26 mouse cellular contexts compared by ENCODE assay signal in the genomic region with DNA sequence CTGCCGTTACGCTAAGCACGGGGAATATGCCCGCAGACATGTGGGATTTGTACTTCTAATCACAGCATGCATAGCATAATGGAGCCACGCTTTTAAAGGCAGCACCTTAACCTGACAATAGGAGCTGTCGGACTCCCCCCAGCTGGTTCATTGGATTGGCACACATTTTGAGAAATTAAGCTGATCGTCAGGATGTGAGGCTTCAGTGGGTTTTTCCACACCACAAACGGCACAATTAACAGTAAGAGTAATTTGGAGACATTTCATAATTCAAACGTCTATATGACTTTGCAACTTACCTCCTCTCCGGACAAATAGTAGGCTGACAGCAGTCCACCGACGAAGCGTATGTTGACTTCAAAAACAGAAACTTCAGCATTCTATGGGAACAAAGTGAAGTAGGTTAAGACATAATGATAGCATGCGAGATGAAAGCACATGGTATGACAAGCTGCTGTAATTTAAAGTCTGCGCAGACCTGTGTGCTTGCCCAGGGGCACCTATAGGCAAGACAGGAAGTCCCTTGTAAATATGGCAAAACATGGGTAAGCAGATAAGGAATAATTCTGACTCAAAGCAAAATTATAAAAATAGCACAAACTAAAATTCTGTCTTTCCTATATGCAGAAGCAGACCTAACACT.
A peak's percentile ranks its signal among the peaks of the same experiment; 100 is the strongest.
DNase-seq lines count a peak whose midpoint lies in the region; ATAC-seq and TF ChIP-seq lines count a peak whose summit lies in the region.
"Had no signal": no experiment of that assay in that cellular context is flagged by ENCODE, and none has a peak within 500 bp of the region (broad histone marks: within the 10 kb centered on the region; RNA-seq: fewer than 3 reads in every experiment).

No protein-coding gene starts in this region.

- no peaks in the 10 kb centered on the region for H3K36me3 ChIP-seq in midbrain, embryonic 15.5 days (replicated peaks)
- no peaks in the 10 kb centered on the region for H3K36me3 ChIP-seq in midbrain, embryonic 13.5 days
- peaks cover 0 to 6% of the 10 kb centered on the region in 2 experiments; a peak in 2 of 4 replicates for H3K36me3 ChIP-seq in MEL (ENCODE audit: control insufficient read depth in 1 of 2, insufficient read depth in 2 of 2, low read length in 2 of 2)
- peaks cover 76% of the 10 kb centered on the region for H3K36me3 ChIP-seq in megakaryocyte, embryonic 14.5 days (replicated peaks; ENCODE audit: low read length)
- H3K36me3 ChIP-seq: forebrain, embryonic 10.5 days; heart, embryonic 10.5 days; hindbrain, embryonic 15.5 days; limb, embryonic 12.5 days; neural tube, embryonic 12.5 days had no signal

- H3K9me3 ChIP-seq in midbrain, embryonic 15.5 days, result no peaks in the 10 kb centered on the region
- no peaks in the 10 kb centered on the region for H3K9me3 ChIP-seq in midbrain, embryonic 13.5 days
- no peaks in the 10 kb centered on the region for H3K9me3 ChIP-seq in MEL (replicated peaks; ENCODE audit: insufficient read depth, low read length)
- H3K9me3 ChIP-seq in megakaryocyte, embryonic 14.5 days, result no peaks in the 10 kb centered on the region
- H3K9me3 ChIP-seq: forebrain, embryonic 10.5 days; heart, embryonic 10.5 days; hindbrain, embryonic 15.5 days; limb, embryonic 12.5 days; neural tube, embryonic 12.5 days had no signal

- H3K27ac ChIP-seq in midbrain, embryonic 15.5 days, result peak overlapping the region; percentile 17; the same call in 1 of the 2 replicates
- no peak overlapping the region for H3K27ac ChIP-seq in midbrain, embryonic 13.5 days
- H3K27ac ChIP-seq in MEL (ENCODE audit: control insufficient read depth, low read depth, low read length), result no peak overlapping the region
- H3K27ac ChIP-seq: forebrain, embryonic 10.5 days; heart, embryonic 10.5 days; hindbrain, embryonic 15.5 days; kidney, postnatal 0 days; limb, embryonic 12.5 days; macrophage; neural tube, embryonic 12.5 days; stomach, postnatal 0 days had no signal

- TF ChIP-seq RAD21 in MEL (IDR thresholded peaks at IDR 0.05; ENCODE audit: low read depth, low read length), result no peak

- 65% methylated on average over 15 of the region's 15 CpGs for WGBS in midbrain, embryonic 15.5 days
- WGBS in midbrain, embryonic 13.5 days, result 74% methylated on average over 15 of the region's 15 CpGs

- no peak for TF ChIP-seq CTCF in MEL (IDR thresholded peaks at IDR 0.05 in 2 of 3, conservative IDR thresholded peaks at IDR 0.05 in 1 of 3; ENCODE audit: control insufficient read depth in 1 of 3, insufficient read depth in 1 of 3, low read depth in 2 of 3, low read length in 3 of 3, poor library complexity in 1 of 3, severe bottlenecking in 1 of 3)

- H3K4me1 ChIP-seq in midbrain, embryonic 15.5 days, result peaks cover 12% of the 10 kb centered on the region
- peaks cover 4% of the 10 kb centered on the region; the same call in 1 of the 2 replicates for H3K4me1 ChIP-seq in midbrain, embryonic 13.5 days (replicated peaks)
- peaks cover 0 to 3% of the 10 kb centered on the region in 2 experiments; a peak in 1 of 4 replicates for H3K4me1 ChIP-seq in MEL (ENCODE audit: control insufficient read depth in 1 of 2, insufficient read depth in 2 of 2, low read length in 2 of 2)
- H3K4me1 ChIP-seq in megakaryocyte, embryonic 14.5 days, result peaks cover 66% of the 10 kb centered on the region
- H3K4me1 ChIP-seq: forebrain, embryonic 10.5 days; hindbrain, embryonic 15.5 days; limb, embryonic 12.5 days; neural tube, embryonic 12.5 days had no signal

- 0 out of 4 replicates have a peak, but pooled peaks of 1 of the 2 experiments have one; percentile 17 for TF ChIP-seq EP300 in MEL (IDR thresholded peaks at IDR 0.05; ENCODE audit: low read depth in 1 of 2, low read length in 2 of 2)

- peak; percentile 17 for DNase-seq in MEL (ENCODE audit: low read depth, low spot score)
- no peak for DNase-seq in adrenal gland, postnatal 10 days
- no peak for DNase-seq in right cerebral cortex, postnatal 14 days
- no peak for DNase-seq in embryo, embryonic 10 days (ENCODE audit: low spot score)
- DNase-seq: adrenal gland, postnatal 36 days; B cell, adult 2 months; cerebellum, adult 11 months; cerebellum, adult 9-11 months; gastrocnemius, postnatal 36 days; heart, postnatal 4 days; kidney, adult 2 months; liver, postnatal 0 days had no signal

- H3K4me3 ChIP-seq in midbrain, embryonic 15.5 days, result no peak overlapping the region
- no peak overlapping the region for H3K4me3 ChIP-seq in midbrain, embryonic 13.5 days (replicated peaks)
- H3K4me3 ChIP-seq in MEL (ENCODE audit: control insufficient read depth in 1 of 2, insufficient read depth in 1 of 2, low read depth in 2 of 2, low read length in 2 of 2), result no peak overlapping the region
- peak overlapping the region; percentile 87 for H3K4me3 ChIP-seq in megakaryocyte, embryonic 14.5 days (replicated peaks)
- H3K4me3 ChIP-seq: forebrain, embryonic 10.5 days; heart, embryonic 10.5 days; hindbrain, embryonic 15.5 days; limb, embryonic 12.5 days; neural tube, embryonic 12.5 days had no signal

- H3K79me2 ChIP-seq in MEL (ENCODE audit: control insufficient read depth, insufficient read depth, low read length, poor library complexity), result no peaks in the 10 kb centered on the region

- TF ChIP-seq POLR2A in MEL (IDR thresholded peaks at IDR 0.05; ENCODE audit: control insufficient read depth in 1 of 2, insufficient read depth in 1 of 2, low read depth in 1 of 2, low read length in 2 of 2, poor library complexity in 1 of 2), result no peak

- 0 out of 2 replicates have a peak overlapping the region, but pooled peaks have one; percentile 1 for H3K4me2 ChIP-seq in midbrain, embryonic 15.5 days
- no peak overlapping the region for H3K4me2 ChIP-seq in midbrain, embryonic 13.5 days (replicated peaks)
- H3K4me2 ChIP-seq: hindbrain, embryonic 15.5 days; limb, embryonic 12.5 days; liver, embryonic 11.5 days; neural tube, embryonic 12.5 days had no signal

- H3K9ac ChIP-seq in midbrain, embryonic 15.5 days, result no peak overlapping the region
- no peak overlapping the region for H3K9ac ChIP-seq in midbrain, embryonic 13.5 days (replicated peaks)
- no peak overlapping the region for H3K9ac ChIP-seq in MEL (ENCODE audit: control insufficient read depth, low read depth, low read length, poor library complexity, severe bottlenecking)
- H3K9ac ChIP-seq: hindbrain, embryonic 15.5 days; limb, embryonic 12.5 days; liver, postnatal 0 days; neural tube, embryonic 12.5 days had no signal

- peak; percentile 48; the same call in 1 of the 2 replicates for ATAC-seq in midbrain, embryonic 15.5 days (replicated peaks)
- no peak for ATAC-seq in midbrain, embryonic 13.5 days
- ATAC-seq: forebrain, embryonic 16.5 days; liver, postnatal 0 days; lung, postnatal 0 days had no signal

- no peaks in the 10 kb centered on the region for H3K27me3 ChIP-seq in midbrain, embryonic 15.5 days (replicated peaks)
- no peaks in the 10 kb centered on the region for H3K27me3 ChIP-seq in midbrain, embryonic 13.5 days
- no peaks in the 10 kb centered on the region for H3K27me3 ChIP-seq in MEL (ENCODE audit: control insufficient read depth in 1 of 2, insufficient read depth in 2 of 2, low read length in 2 of 2)
- H3K27me3 ChIP-seq in megakaryocyte, embryonic 14.5 days (replicated peaks), result no peaks in the 10 kb centered on the region
- H3K27me3 ChIP-seq: hindbrain, embryonic 15.5 days; limb, embryonic 12.5 days; neural tube, embryonic 12.5 days had no signal

TF ChIP-seq in MEL, 35 proteins besides CTCF, POLR2A, EP300 and RAD21:
- peak; percentile 26; the same call in 1 of the 2 replicates for TF ChIP-seq TAL1 (IDR thresholded peaks at IDR 0.05; ENCODE audit: low read length)
- TF ChIP-seq ETS1 (IDR thresholded peaks at IDR 0.05; ENCODE audit: low read depth, low read length), result no peak
